Mouse (Mus musculus): ENCODE measurements at regions not wholly inside any gene's neighbourhood (a gene's known extent, or its start where the extent isn't known, plus 50 kb on each side); places are given as distances from the start of the nearest gene placed in this dataset.

DNA sequence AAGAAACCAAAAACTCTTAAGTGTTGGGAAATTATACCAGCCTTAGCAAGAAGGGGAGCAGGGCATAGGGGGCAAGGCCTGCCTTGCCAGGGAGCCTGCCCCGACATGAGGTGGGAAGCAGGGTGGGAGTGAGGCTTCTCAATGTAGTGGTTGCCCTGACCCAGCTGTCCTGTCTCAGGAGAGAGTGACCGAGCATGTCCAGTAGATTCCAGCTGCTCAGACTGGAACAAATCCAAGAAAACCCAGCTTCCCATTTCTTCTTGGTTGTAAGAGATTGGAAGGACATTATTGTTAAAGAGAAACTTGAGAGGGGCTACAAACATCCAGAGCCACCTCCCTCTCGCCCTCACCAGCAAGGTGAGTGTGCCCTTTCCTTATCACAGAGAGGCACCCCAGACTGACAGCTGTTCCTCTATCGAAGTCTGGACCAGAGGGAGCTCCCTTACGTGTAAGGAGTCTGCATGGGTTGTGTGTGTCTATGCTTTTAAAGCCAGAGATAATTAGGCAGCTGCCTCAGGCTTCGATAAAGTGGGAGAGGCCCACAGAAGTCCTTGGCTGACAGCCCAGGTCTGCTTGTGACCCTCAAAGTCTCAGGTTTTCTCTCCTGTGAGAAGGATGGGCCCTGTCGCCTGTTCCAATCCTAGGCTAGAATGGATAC lies 608.1 kb downstream of the Zfp706 start:
- H3K27me3 ChIP-seq (ENCODE audit: insufficient read depth, low read length), result no peaks in the 10 kb centered on the region
- H3K27ac ChIP-seq (ENCODE audit: low read depth, low read length), result 0 out of 2 replicates have a peak overlapping the region, but pooled peaks have one; percentile 26
- ATAC-seq (ENCODE audit: low FRiP score) (no peak), DNase-seq (ENCODE audit: low spot score) (no peak)
- 59% methylated on average over 7 of the region's 7 CpGs for WGBS
- no peak for TF ChIP-seq CTCF (IDR thresholded peaks at IDR 0.05)
- H3K4me2 ChIP-seq (ENCODE audit: low read depth, low read length, poor library complexity, severe bottlenecking), result no peak overlapping the region
- no peaks in the 10 kb centered on the region for H3K9me3 ChIP-seq (ENCODE audit: low read length)
- peaks cover 5% of the 10 kb centered on the region; the same call in 1 of the 2 replicates for H3K4me1 ChIP-seq (ENCODE audit: insufficient read depth, low read length)
- no peak overlapping the region for H3K9ac ChIP-seq (replicated peaks; ENCODE audit: low read length, poor library complexity, severe bottlenecking)
- no peaks in the 10 kb centered on the region for H3K36me3 ChIP-seq (ENCODE audit: insufficient read depth, low read length)
- H3K4me3 ChIP-seq (ENCODE audit: low read depth, low read length), result no peak overlapping the region

DNA sequence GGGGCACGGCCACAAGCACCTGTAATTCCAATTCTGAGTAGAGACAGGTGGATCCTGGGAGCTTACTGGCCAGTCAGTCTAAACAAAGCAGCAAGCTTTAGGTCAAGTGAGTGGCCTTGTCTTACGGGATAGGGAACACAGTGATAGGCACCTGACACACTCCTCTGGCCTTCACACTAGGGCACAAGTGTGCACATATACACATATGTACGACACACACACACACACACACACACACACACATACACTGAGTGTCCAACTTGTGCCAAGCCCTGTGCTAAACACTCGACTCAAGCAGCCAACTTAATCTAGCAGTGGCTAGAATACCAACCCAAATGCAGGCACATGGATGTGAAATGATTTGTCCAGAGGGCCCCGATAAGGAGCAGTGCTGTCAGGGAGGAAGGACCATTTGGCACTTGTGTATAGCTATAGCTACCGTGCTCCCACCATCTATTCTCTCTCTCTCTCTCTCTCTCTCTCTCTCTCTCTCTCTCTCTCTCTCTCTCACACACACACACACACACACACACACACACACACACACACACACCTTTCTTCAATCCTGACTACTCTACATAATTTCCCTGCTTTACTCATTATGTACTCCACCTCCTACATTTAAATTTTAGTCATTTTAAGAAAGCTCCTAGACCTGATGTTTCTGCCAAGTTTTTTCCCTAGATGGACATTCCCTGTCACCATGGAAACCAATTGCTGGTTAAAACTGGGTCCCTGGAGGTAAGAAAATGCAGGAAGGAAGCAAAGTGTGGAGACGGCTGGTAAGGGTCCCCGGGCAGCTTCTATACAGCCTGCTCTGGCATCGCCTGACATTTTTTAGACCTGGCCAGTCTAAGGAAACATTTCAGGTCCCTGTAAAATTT lies 609.2 kb downstream of the Zfp706 start:
- peak; percentile 59 for ATAC-seq (ENCODE audit: low FRiP score)
- H3K4me3 ChIP-seq (ENCODE audit: low read depth, low read length), result no peak overlapping the region
- H3K4me1 ChIP-seq (ENCODE audit: insufficient read depth, low read length), result peaks cover 5% of the 10 kb centered on the region; the same call in 1 of the 2 replicates
- TF ChIP-seq CTCF (IDR thresholded peaks at IDR 0.05), result no peak
- H3K36me3 ChIP-seq (ENCODE audit: insufficient read depth, low read length), result no peaks in the 10 kb centered on the region
- WGBS, result 60% methylated on average over 9 of the region's 9 CpGs
- no peak overlapping the region for H3K4me2 ChIP-seq (ENCODE audit: low read depth, low read length, poor library complexity, severe bottlenecking)
- no peak overlapping the region for H3K9ac ChIP-seq (replicated peaks; ENCODE audit: low read length, poor library complexity, severe bottlenecking)
- H3K27ac ChIP-seq (ENCODE audit: low read depth, low read length), result peak overlapping the region; percentile 67; the same call in 1 of the 2 replicates
- DNase-seq (ENCODE audit: low spot score), result peak; percentile 67
- H3K27me3 ChIP-seq (ENCODE audit: insufficient read depth, low read length), result no peaks in the 10 kb centered on the region
- H3K9me3 ChIP-seq (ENCODE audit: low read length), result no peaks in the 10 kb centered on the region

DNA sequence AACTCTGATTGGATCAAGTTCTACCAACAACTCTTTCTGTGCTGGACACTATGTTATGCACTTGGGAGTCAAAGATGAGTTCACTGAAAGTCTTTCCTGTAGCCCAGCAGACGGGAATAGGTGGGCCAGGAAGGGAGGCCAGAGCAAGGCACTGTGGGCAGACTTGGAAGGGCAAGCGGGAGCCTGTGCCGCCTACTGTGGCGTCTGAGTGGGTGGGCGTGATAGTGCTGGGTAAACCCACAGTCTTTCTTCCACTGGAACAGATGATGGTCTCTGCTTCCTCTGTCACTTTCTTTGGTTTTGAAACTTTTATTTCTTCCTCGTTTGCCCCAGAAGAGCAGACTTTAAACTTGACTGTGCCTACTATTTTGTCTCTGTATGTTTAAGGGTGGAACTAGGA lies 610.8 kb downstream of the Zfp706 start:
- Histone ChIP-seq H3K9ac (replicated peaks; ENCODE audit: low read length, poor library complexity, severe bottlenecking) (no peak overlapping the region), H3K36me3 (ENCODE audit: insufficient read depth, low read length) (no peaks in the 10 kb centered on the region), H3K4me1 (ENCODE audit: insufficient read depth, low read length) (peaks cover 5% of the 10 kb centered on the region; the same call in 1 of the 2 replicates), H3K9me3 (ENCODE audit: low read length) (no peaks in the 10 kb centered on the region), H3K27ac (ENCODE audit: low read depth, low read length) (no peak overlapping the region), H3K4me3 (ENCODE audit: low read depth, low read length) (no peak overlapping the region), H3K4me2 (ENCODE audit: low read depth, low read length, poor library complexity, severe bottlenecking) (no peak overlapping the region), H3K27me3 (ENCODE audit: insufficient read depth, low read length) (no peaks in the 10 kb centered on the region)
- 93% methylated on average over 6 of the region's 6 CpGs for WGBS
- no peak for TF ChIP-seq CTCF (IDR thresholded peaks at IDR 0.05)
- DNase-seq (ENCODE audit: low spot score), result no peak
- no peak for ATAC-seq (ENCODE audit: low FRiP score)

DNA sequence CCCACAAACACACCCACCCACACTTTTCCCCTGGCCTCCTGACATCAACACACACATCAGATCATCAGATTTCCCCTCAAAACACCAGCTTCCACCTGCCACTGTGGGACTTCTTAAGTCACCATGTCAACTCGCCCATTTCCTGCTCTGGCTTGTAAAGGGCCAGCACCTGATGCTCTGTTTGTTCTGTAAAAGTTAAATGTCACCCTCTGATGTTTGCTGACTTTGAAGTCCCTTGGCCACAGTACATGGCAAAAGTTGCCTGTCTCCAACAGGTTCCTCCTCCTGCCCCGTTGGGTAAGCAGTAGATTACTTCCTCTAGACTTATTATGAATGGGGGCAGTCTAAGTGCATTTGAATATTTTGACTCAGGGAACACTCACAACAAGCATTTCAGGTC lies 611.3 kb downstream of the Zfp706 start:
- ATAC-seq (ENCODE audit: low FRiP score), result no peak
- Histone ChIP-seq H3K4me1 (ENCODE audit: insufficient read depth, low read length) (peaks cover 5% of the 10 kb centered on the region; the same call in 1 of the 2 replicates), H3K9me3 (ENCODE audit: low read length) (no peaks in the 10 kb centered on the region), H3K4me2 (ENCODE audit: low read depth, low read length, poor library complexity, severe bottlenecking) (no peak overlapping the region), H3K4me3 (ENCODE audit: low read depth, low read length) (no peak overlapping the region), H3K9ac (replicated peaks; ENCODE audit: low read length, poor library complexity, severe bottlenecking) (no peak overlapping the region), H3K36me3 (ENCODE audit: insufficient read depth, low read length) (no peaks in the 10 kb centered on the region), H3K27me3 (ENCODE audit: insufficient read depth, low read length) (no peaks in the 10 kb centered on the region), H3K27ac (ENCODE audit: low read depth, low read length) (no peak overlapping the region)
- no peak for TF ChIP-seq CTCF (IDR thresholded peaks at IDR 0.05)
- WGBS, result 80% methylated on average over 2 of the region's 2 CpGs
- no peak for DNase-seq (ENCODE audit: low spot score)

DNA sequence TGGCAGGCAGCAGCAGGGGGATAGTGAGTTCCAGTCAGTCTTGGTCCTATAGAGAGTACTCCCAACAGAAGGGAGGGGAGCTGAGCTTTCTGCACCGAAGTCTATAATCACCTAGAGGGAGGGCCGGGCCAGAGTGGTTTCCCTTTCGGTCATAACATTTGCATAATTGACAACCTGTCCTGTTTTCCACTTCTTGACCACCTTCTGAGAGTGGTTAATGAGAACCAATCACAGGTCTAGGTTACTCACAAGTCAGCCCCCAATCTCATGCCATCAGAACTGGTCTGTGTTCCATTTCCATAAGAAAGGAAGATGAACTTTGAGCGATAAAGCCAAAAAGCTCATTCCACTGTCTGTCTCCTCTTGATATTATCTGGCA lies 611.9 kb downstream of the Zfp706 start:
- no peak overlapping the region for H3K4me3 ChIP-seq (ENCODE audit: low read depth, low read length)
- H3K9ac ChIP-seq (replicated peaks; ENCODE audit: low read length, poor library complexity, severe bottlenecking), result no peak overlapping the region
- WGBS, result 76% methylated on average over 4 of the region's 4 CpGs
- no peaks in the 10 kb centered on the region for H3K9me3 ChIP-seq (ENCODE audit: low read length)
- no peak overlapping the region for H3K27ac ChIP-seq (ENCODE audit: low read depth, low read length)
- no peak for ATAC-seq (ENCODE audit: low FRiP score)
- H3K4me2 ChIP-seq (ENCODE audit: low read depth, low read length, poor library complexity, severe bottlenecking), result no peak overlapping the region
- DNase-seq (ENCODE audit: low spot score), result no peak
- TF ChIP-seq CTCF (IDR thresholded peaks at IDR 0.05), result no peak
- H3K27me3 ChIP-seq (ENCODE audit: insufficient read depth, low read length), result no peaks in the 10 kb centered on the region
- peaks cover 5% of the 10 kb centered on the region; the same call in 1 of the 2 replicates for H3K4me1 ChIP-seq (ENCODE audit: insufficient read depth, low read length)
- no peaks in the 10 kb centered on the region for H3K36me3 ChIP-seq (ENCODE audit: insufficient read depth, low read length)

Measured in midbrain, postnatal 0 days (tissue).